Comparison of ENCODE assay signal across 23 mouse cellular contexts in genomic region chr9:56107527-56107926, GRCm38 (mm10). TPM values are rescaled to one million over a fixed set of nuclear protein-coding genes. Genes with fewer than 3 reads are reported as not detected.
DNase-seq lines count a peak whose midpoint lies in the region; ATAC-seq and TF ChIP-seq lines count a peak whose summit lies in the region.
"Had no signal": no experiment of that assay in that cellular context is flagged by ENCODE, and none has a peak within 500 bp of the region (broad histone marks: within the 10 kb centered on the region; RNA-seq: fewer than 3 reads in every experiment).

No protein-coding gene starts in this region.

- no peaks in the 10 kb centered on the region for H3K79me2 ChIP-seq in C2C12 (ENCODE audit: control insufficient read depth, insufficient read depth)

- no peaks in the 10 kb centered on the region for H3K27me3 ChIP-seq in liver, postnatal 0 days (ENCODE audit: insufficient read depth, low read length)
- no peaks in the 10 kb centered on the region for H3K27me3 ChIP-seq in liver, embryonic 11.5 days (replicated peaks; ENCODE audit: control insufficient read depth, insufficient read depth, low read length)
- H3K27me3 ChIP-seq in C2C12 (ENCODE audit: control insufficient read depth, insufficient read depth, insufficient read length): no peaks in the 10 kb centered on the region
- H3K27me3 ChIP-seq in limb, embryonic 10.5 days (ENCODE audit: low read depth, poor library complexity, severe bottlenecking): peaks cover 7% of the 10 kb centered on the region; the same call in 1 of the 2 replicates
- H3K27me3 ChIP-seq in intestine, postnatal 0 days (replicated peaks; ENCODE audit: control insufficient read depth, insufficient read depth, low read length): no peaks in the 10 kb centered on the region
- H3K27me3 ChIP-seq: embryonic facial prominence, embryonic 12.5 days; forebrain, embryonic 15.5 days; hindbrain, embryonic 13.5 days had no signal

- H3K36me3 ChIP-seq in liver, postnatal 0 days (replicated peaks; ENCODE audit: insufficient read depth, low read length): no peaks in the 10 kb centered on the region
- H3K36me3 ChIP-seq in liver, embryonic 11.5 days (ENCODE audit: control insufficient read depth, insufficient read depth, low read length): no peaks in the 10 kb centered on the region
- H3K36me3 ChIP-seq in C2C12 (ENCODE audit: control insufficient read depth, insufficient read depth): no peaks in the 10 kb centered on the region
- H3K36me3 ChIP-seq in limb, embryonic 10.5 days: no peaks in the 10 kb centered on the region
- H3K36me3 ChIP-seq in intestine, postnatal 0 days (ENCODE audit: control insufficient read depth, insufficient read depth): no peaks in the 10 kb centered on the region
- H3K36me3 ChIP-seq: embryonic facial prominence, embryonic 12.5 days; forebrain, embryonic 15.5 days; hindbrain, embryonic 13.5 days had no signal

- H3K79me3 ChIP-seq in C2C12 (ENCODE audit: low read depth): no peaks in the 10 kb centered on the region

- no peak for DNase-seq in liver, postnatal 0 days
- DNase-seq in liver, embryonic 11.5 days (ENCODE audit: low spot score): no peak
- DNase-seq in NIH3T3 (ENCODE audit: low read depth): peak; percentile 84
- no peak for DNase-seq in limb, embryonic 10.5 days (ENCODE audit: low spot score)
- no peak for DNase-seq in left cerebral cortex, adult 8-10 months (ENCODE audit: low spot score in 2 of 2)
- DNase-seq in cerebellum, postnatal 14 days: no peak
- DNase-seq: adrenal gland, postnatal 25 days; cerebellum, adult 2 months; gastrocnemius, postnatal 36 days; kidney, adult 8-10 months; kidney, postnatal 14 days; lung, postnatal 10 days; retina, postnatal 1 day had no signal

- no peak for TF ChIP-seq EP300 in liver, postnatal 0 days (IDR thresholded peaks at IDR 0.05; ENCODE audit: low read depth)

- H3K27ac ChIP-seq in liver, postnatal 0 days (ENCODE audit: low read depth): peak overlapping the region; percentile 64
- no peak overlapping the region for H3K27ac ChIP-seq in liver, embryonic 11.5 days (ENCODE audit: low read depth, low read length)
- 0 out of 2 replicates have a peak overlapping the region, but pooled peaks have one; percentile 19 for H3K27ac ChIP-seq in limb, embryonic 10.5 days
- H3K27ac ChIP-seq in intestine, postnatal 0 days (ENCODE audit: low read depth, low read length): no peak overlapping the region
- H3K27ac ChIP-seq: embryonic facial prominence, embryonic 12.5 days; forebrain, embryonic 15.5 days; hindbrain, embryonic 13.5 days; layer of hippocampus, adult 2 months; liver, embryonic 14.5 days had no signal

- H3K9me3 ChIP-seq in liver, postnatal 0 days (ENCODE audit: low read length): no peaks in the 10 kb centered on the region
- no peaks in the 10 kb centered on the region for H3K9me3 ChIP-seq in liver, embryonic 11.5 days (ENCODE audit: control insufficient read depth, low read length)
- H3K9me3 ChIP-seq in limb, embryonic 10.5 days (replicated peaks): no peaks in the 10 kb centered on the region
- H3K9me3 ChIP-seq in intestine, postnatal 0 days (ENCODE audit: control insufficient read depth): no peaks in the 10 kb centered on the region
- H3K9me3 ChIP-seq: embryonic facial prominence, embryonic 12.5 days; forebrain, embryonic 15.5 days; hindbrain, embryonic 13.5 days had no signal

- peaks cover 13% of the 10 kb centered on the region for H3K4me1 ChIP-seq in liver, postnatal 0 days (ENCODE audit: insufficient read depth)
- H3K4me1 ChIP-seq in liver, embryonic 11.5 days (replicated peaks; ENCODE audit: control insufficient read depth, insufficient read depth, low read length): peaks cover 7% of the 10 kb centered on the region; the same call in 1 of the 2 replicates
- peaks cover 50% of the 10 kb centered on the region for H3K4me1 ChIP-seq in limb, embryonic 10.5 days
- no peaks in the 10 kb centered on the region for H3K4me1 ChIP-seq in intestine, postnatal 0 days (replicated peaks; ENCODE audit: control insufficient read depth, insufficient read depth, low read length)
- H3K4me1 ChIP-seq: embryonic facial prominence, embryonic 12.5 days; forebrain, embryonic 15.5 days; hindbrain, embryonic 13.5 days had no signal

- no peak overlapping the region for H3K4me3 ChIP-seq in liver, postnatal 0 days (ENCODE audit: low read depth, low read length)
- H3K4me3 ChIP-seq in liver, embryonic 11.5 days (ENCODE audit: low read depth, low read length): no peak overlapping the region
- no peak overlapping the region for H3K4me3 ChIP-seq in C2C12 (ENCODE audit: insufficient read depth, poor library complexity, severe bottlenecking)
- no peak overlapping the region for H3K4me3 ChIP-seq in limb, embryonic 10.5 days
- no peak overlapping the region for H3K4me3 ChIP-seq in intestine, postnatal 0 days (ENCODE audit: low read depth, low read length)
- H3K4me3 ChIP-seq: embryonic facial prominence, embryonic 12.5 days; forebrain, embryonic 15.5 days; hindbrain, embryonic 13.5 days; layer of hippocampus, adult 2 months had no signal

- H3K4me2 ChIP-seq in liver, postnatal 0 days (ENCODE audit: low read depth, low read length): no peak overlapping the region
- no peak overlapping the region for H3K4me2 ChIP-seq in liver, embryonic 11.5 days
- H3K4me2 ChIP-seq in intestine, postnatal 0 days (replicated peaks; ENCODE audit: low read depth): no peak overlapping the region
- H3K4me2 ChIP-seq: embryonic facial prominence, embryonic 12.5 days; forebrain, embryonic 15.5 days; heart, embryonic 11.5 days; hindbrain, embryonic 13.5 days had no signal

- TF ChIP-seq CTCF in liver, postnatal 0 days (IDR thresholded peaks at IDR 0.05; ENCODE audit: low read depth): no peak
- no peak for TF ChIP-seq CTCF in C2C12 (IDR thresholded peaks at IDR 0.05; ENCODE audit: control insufficient read depth, insufficient read depth, insufficient read length)
- no peak for TF ChIP-seq CTCF in intestine, postnatal 0 days (IDR thresholded peaks at IDR 0.05; ENCODE audit: low read depth)

- no peak for ATAC-seq in liver, postnatal 0 days
- ATAC-seq in liver, embryonic 11.5 days (replicated peaks; ENCODE audit: low FRiP score): no peak
- no peak for ATAC-seq in intestine, postnatal 0 days
- ATAC-seq: CD4-positive, CD25-positive, alpha-beta regulatory T cell, adult 4 months; forebrain, embryonic 15.5 days; inflammation-experienced regulatory T-cells, adult 6 months had no signal

- 60% methylated on average over 6 of the region's 6 CpGs for WGBS in liver, postnatal 0 days (ENCODE audit: insufficient replicate concordance)
- 46% methylated on average over 6 of the region's 6 CpGs for WGBS in liver, embryonic 11.5 days
- WGBS in limb, embryonic 10.5 days: 71% methylated on average over 6 of the region's 6 CpGs
- WGBS in intestine, postnatal 0 days: 87% methylated on average over 6 of the region's 6 CpGs

- H3ac ChIP-seq in C2C12 (ENCODE audit: control insufficient read depth, insufficient read length, low read depth): no peak overlapping the region

- no peak overlapping the region for H3K9ac ChIP-seq in liver, postnatal 0 days (replicated peaks)
- H3K9ac ChIP-seq in liver, embryonic 11.5 days (ENCODE audit: low read depth, low read length): no peak overlapping the region
- no peak overlapping the region for H3K9ac ChIP-seq in intestine, postnatal 0 days (ENCODE audit: low read depth, low read length)
- H3K9ac ChIP-seq: embryonic facial prominence, embryonic 12.5 days; forebrain, embryonic 15.5 days; hindbrain, embryonic 13.5 days; liver, embryonic 14.5 days had no signal

TF ChIP-seq in C2C12, 6 proteins besides CTCF, POLR2A, EP300 and RAD21:
- peak; percentile 75 for TF ChIP-seq FOSL1 (IDR thresholded peaks at IDR 0.05; ENCODE audit: insufficient read depth, low read length, poor library complexity, severe bottlenecking)
- TF ChIP-seq MYOD1 (IDR thresholded peaks at IDR 0.05; ENCODE audit: control insufficient read depth, insufficient read length, low read depth): no peak

RNA-seq across cellular contexts. Expression of gene Pstpip1, which starts 17.8 kb away (rescaled TPM):
- polyA plus RNA-seq in liver, postnatal 0 days (2015; fragmentation: Nextera tagmentation; extraction: Ambion mirVana): 5.5 and 6.0 TPM in 2 replicates
- polyA plus RNA-seq in liver, embryonic 11.5 days (2014; fragmentation: Nextera tagmentation; extraction: Ambion mirVana): 1.6 and 1.8 TPM in 2 replicates
- 1.0 TPM for polyA plus RNA-seq in C2C12 (2012; fragmentation: generic; extraction: Trizol)
- polyA plus RNA-seq in limb, embryonic 10.5 days (2016; fragmentation: Nextera tagmentation; extraction: Ambion mirVana): 0.64 and 0.90 TPM in 2 replicates
- 1 to 10 TPM; 2.9 to 3.9 (median 3.2) TPM for total RNA-seq in left cerebral cortex, adult 8-10 months (2022)
- polyA plus RNA-seq in intestine, postnatal 0 days (2015; fragmentation: Nextera tagmentation; extraction: Ambion mirVana): 0.69 and 0.80 TPM in 2 replicates

RNA-seq across cellular contexts. Expression of gene Tspan3, which starts 57.8 kb away (rescaled TPM):
- polyA plus RNA-seq in liver, postnatal 0 days (2015; fragmentation: Nextera tagmentation; extraction: Ambion mirVana): 23.1 and 23.4 TPM in 2 replicates
- 154 and 159 TPM in 2 replicates for polyA plus RNA-seq in liver, embryonic 11.5 days (2014; fragmentation: Nextera tagmentation; extraction: Ambion mirVana)
- polyA plus RNA-seq in C2C12 (2012; fragmentation: generic; extraction: Trizol): 60.6 TPM
- 410 and 450 TPM in 2 replicates for polyA plus RNA-seq in limb, embryonic 10.5 days (2016; fragmentation: Nextera tagmentation; extraction: Ambion mirVana)
- 100 to 1,000 TPM; 336 to 345 (median 339) TPM for total RNA-seq in left cerebral cortex, adult 8-10 months (2022)
- 213 and 230 TPM in 2 replicates for polyA plus RNA-seq in intestine, postnatal 0 days (2015; fragmentation: Nextera tagmentation; extraction: Ambion mirVana)

Comparison
In these comparisons a context has a peak if more than half of its experiments do, and no peak if none do; other contexts are left out.
1. H3K27ac ChIP-seq: peak in liver, postnatal 0 days (single experiment) and limb, embryonic 10.5 days (single experiment); none in liver, embryonic 11.5 days (single experiment) and intestine, postnatal 0 days (single experiment).